Mouse (Mus musculus) stomach, postnatal 0 days (tissue): ENCODE results near the gene Aldh2. TPM values are rescaled to one million over a fixed set of nuclear protein-coding genes. Genes with fewer than 3 reads are reported as not detected.

ENCODE experiments used
- ATAC-seq: fragments of 200-750 bp; cut with Nextera tagmentation; 2 replicates; pipeline ENCODE4 v1.8.0; 2017; ENCODE audit not compliant: low FRiP score, low TSS enrichment
- DNase-seq: peaks from one replicate; pipeline ENCODE4 v3.0.0-alpha.2; 2016; ENCODE audit warnings: low spot score
- H3K27ac ChIP-seq: fragments of 300-500 bp; sonication (generic); replicated peaks from 2 replicates; pipeline ENCODE4 v1.5.1; 2014; ENCODE audit warnings: mild to moderate bottlenecking, control low read depth
- H3K27me3 ChIP-seq: fragments of 300-500 bp; sonication (generic); 2 replicates; pipeline ENCODE4 v1.6.1; 2014; ENCODE audit warnings: low read length; ENCODE audit not compliant: control insufficient read depth, insufficient read depth
- H3K36me3 ChIP-seq: fragments of 300-500 bp; sonication (generic); 2 replicates; pipeline ENCODE4 v1.6.1; 2014; ENCODE audit warnings: low read length, mixed read lengths; ENCODE audit not compliant: control insufficient read depth, insufficient read depth
- H3K4me1 ChIP-seq: fragments of 300-500 bp; sonication (generic); replicated peaks from 2 replicates; pipeline ENCODE4 v1.6.1; 2014; ENCODE audit warnings: antibody characterized with exemption; ENCODE audit not compliant: control insufficient read depth, insufficient read depth
- H3K4me2 ChIP-seq: fragments of 300-500 bp; sonication (generic); replicated peaks from 2 replicates; pipeline ENCODE4 v1.6.1; 2014; ENCODE audit warnings: low read depth, mild to moderate bottlenecking, control low read depth, moderate library complexity
- H3K4me3 ChIP-seq: fragments of 300-500 bp; sonication (generic); 2 replicates; pipeline ENCODE4 v1.5.1; 2014; ENCODE audit warnings: low read depth, low read length, control low read depth
- H3K9ac ChIP-seq: fragments of 300-500 bp; sonication (generic); 2 replicates; pipeline ENCODE4 v1.6.1; 2014; ENCODE audit warnings: mild to moderate bottlenecking, low read length, control low read depth, mixed read lengths
- H3K9me3 ChIP-seq: fragments of 300-500 bp; sonication (generic); 2 replicates; pipeline ENCODE4 v1.6.1; 2016; ENCODE audit warnings: low read length; ENCODE audit not compliant: control insufficient read depth
- CTCF ChIP-seq: IDR thresholded peaks from 2 replicates; pipeline ENCODE4 v1.5.1; 2016; ENCODE audit warnings: antibody characterized with exemption, low read depth, mild to moderate bottlenecking, moderate library complexity
- EP300 ChIP-seq: optimal IDR thresholded peaks from 2 replicates; pipeline ENCODE3; 2016; ENCODE audit warnings: antibody characterized with exemption
- WGBS: fragments of 180-500 bp; shearing (Covaris S2); extraction: QIAGEN DNeasy Blood & Tissue Kit; methylation state at CpG from one replicate; pipeline ENCODE4 v1.1.7; 2014; 5-methylcytosine and 5-hydroxymethylcytosine counted together
- polyA plus RNA-seq: library from polyadenylated mRNA; unstranded; fragments of >200 nt; fragmentation: Nextera tagmentation; extraction: Ambion mirVana; gene quantifications from 2 replicates; pipeline ENCODE4 v1.2.1, GENCODE M21; 2015

Aldh2 gene
- polyA plus RNA-seq, 1 experiment from 2014 or later = 136 TPM

GRCm38 (mm10) chr5:121569881-121570420, 23.7 kb downstream of the Aldh2 start:
- peaks cover 4% of the 10 kb centered on the region for H3K36me3 ChIP-seq
- no peaks in the 10 kb centered on the region for H3K4me1 ChIP-seq
- DNase-seq = no peak
- WGBS = 67% methylated on average over 9 of the region's 9 CpGs
- no peaks in the 10 kb centered on the region for H3K27me3 ChIP-seq
- no peak overlapping the region for H3K9ac ChIP-seq
- ATAC-seq = no peak
- TF ChIP-seq CTCF = no peak
- no peak for TF ChIP-seq EP300
- no peak overlapping the region for H3K4me2 ChIP-seq
- H3K9me3 ChIP-seq = no peaks in the 10 kb centered on the region
- no peak overlapping the region for H3K4me3 ChIP-seq
- H3K27ac ChIP-seq = no peak overlapping the region

- 78% methylated on average over 16 of the region's 16 CpGs for WGBS
- TF ChIP-seq CTCF (no peak), EP300 (no peak)
- ATAC-seq (peak; percentile 87), DNase-seq (peak; percentile 70)
- no peaks in the 10 kb centered on the region for H3K27me3 ChIP-seq
- no peaks in the 10 kb centered on the region for H3K9me3 ChIP-seq
- H3K4me1 ChIP-seq = no peaks in the 10 kb centered on the region
- H3K27ac ChIP-seq = no peak overlapping the region
- no peak overlapping the region for H3K4me3 ChIP-seq
- H3K9ac ChIP-seq = no peak overlapping the region
- H3K36me3 ChIP-seq = peaks cover 4% of the 10 kb centered on the region
- no peak overlapping the region for H3K4me2 ChIP-seq
Observed at GRCm38 (mm10) chr5:121566035-121566681, 27.5 kb downstream of the Aldh2 start.

- Histone ChIP-seq H3K4me1 (no peaks in the 10 kb centered on the region), H3K36me3 (no peaks in the 10 kb centered on the region), H3K4me2 (peak overlapping the region; percentile 44), H3K27ac (0 out of 2 replicates have a peak overlapping the region, but pooled peaks have one; percentile 35), H3K27me3 (no peaks in the 10 kb centered on the region), H3K9ac (no peak overlapping the region), H3K4me3 (no peak overlapping the region; the same call in 1 of the 2 replicates), H3K9me3 (no peaks in the 10 kb centered on the region)
- 7% methylated on average over 11 of the region's 11 CpGs for WGBS
- peak; percentile 93 for TF ChIP-seq CTCF
- TF ChIP-seq EP300 = no peak
- DNase-seq = peak; percentile 85
- ATAC-seq = peak; percentile 38; the same call in 1 of the 2 replicates
Observed at GRCm38 (mm10) chr5:121564468-121564895, 29.1 kb downstream of the Aldh2 start.

- Histone ChIP-seq H3K36me3 (no peaks in the 10 kb centered on the region), H3K4me3 (no peak overlapping the region), H3K9me3 (no peaks in the 10 kb centered on the region), H3K27me3 (no peaks in the 10 kb centered on the region), H3K27ac (no peak overlapping the region), H3K9ac (no peak overlapping the region), H3K4me1 (no peaks in the 10 kb centered on the region), H3K4me2 (no peak overlapping the region)
- ATAC-seq = no peak
- no peak for DNase-seq
- no peak for TF ChIP-seq CTCF
- no peak for TF ChIP-seq EP300
- 78% methylated on average over 3 of the region's 3 CpGs for WGBS
Observed at GRCm38 (mm10) chr5:121562436-121562835, 31.2 kb downstream of the Aldh2 start.

- no peak overlapping the region for H3K9ac ChIP-seq
- WGBS = 85% methylated on average over 7 of the region's 7 CpGs
- no peak overlapping the region for H3K4me2 ChIP-seq
- no peaks in the 10 kb centered on the region for H3K36me3 ChIP-seq
- no peaks in the 10 kb centered on the region for H3K9me3 ChIP-seq
- H3K27me3 ChIP-seq = no peaks in the 10 kb centered on the region
- DNase-seq (no peak), ATAC-seq (no peak)
- TF ChIP-seq CTCF (no peak), EP300 (no peak)
- H3K4me3 ChIP-seq = no peak overlapping the region
- no peak overlapping the region for H3K27ac ChIP-seq
- H3K4me1 ChIP-seq = 0 out of 2 replicates have a peak, but pooled peaks cover 2% of the 10 kb centered on the region
Observed at GRCm38 (mm10) chr5:121549196-121549595, 44.4 kb downstream of the Aldh2 start.

GRCm38 (mm10) chr5:121547084-121547483, 46.5 kb downstream of the Aldh2 start:
- Histone ChIP-seq H3K36me3 (no peaks in the 10 kb centered on the region), H3K4me2 (no peak overlapping the region), H3K27ac (no peak overlapping the region), H3K27me3 (no peaks in the 10 kb centered on the region), H3K4me3 (no peak overlapping the region), H3K9ac (no peak overlapping the region), H3K4me1 (0 out of 2 replicates have a peak, but pooled peaks cover 2% of the 10 kb centered on the region), H3K9me3 (no peaks in the 10 kb centered on the region)
- DNase-seq (no peak), ATAC-seq (no peak)
- WGBS = 92% methylated on average over 3 of the region's 3 CpGs
- TF ChIP-seq EP300 = no peak
- no peak for TF ChIP-seq CTCF
